Comparison of ENCODE assay signal across 12 mouse cellular contexts in the genomic region with DNA sequence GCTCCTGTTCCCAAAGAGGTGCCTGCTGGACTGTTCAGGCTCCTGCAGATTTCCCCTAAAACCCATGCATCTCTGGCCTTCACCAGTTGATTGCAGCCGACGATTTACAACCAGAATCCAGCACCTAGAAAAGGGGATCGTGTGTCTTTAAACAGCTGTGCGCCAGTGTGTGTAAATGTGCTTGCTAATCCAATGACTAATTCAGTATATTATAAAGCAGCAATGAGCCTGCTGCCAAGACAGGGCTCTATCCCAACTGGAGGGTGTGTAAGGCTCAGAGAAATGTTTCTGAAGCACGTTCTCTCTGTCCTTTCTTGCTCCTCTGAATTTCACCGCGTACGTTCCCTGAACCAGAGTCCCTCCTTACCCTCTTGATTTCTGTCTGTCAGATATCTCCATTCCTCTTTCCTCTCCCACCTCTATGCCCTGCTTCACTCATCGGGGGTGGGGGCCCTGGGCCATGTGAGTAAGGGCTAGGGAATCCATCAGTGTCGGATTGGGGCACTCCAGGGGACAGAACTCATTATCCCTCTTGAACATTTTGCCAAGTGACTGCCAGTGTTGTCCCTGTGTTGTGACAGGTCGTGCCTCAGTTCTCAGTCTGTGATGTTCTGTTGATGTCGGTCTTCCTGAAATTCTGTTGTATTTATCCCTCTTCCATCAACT.
A peak's percentile ranks its signal among the peaks of the same experiment; 100 is the strongest.
DNase-seq lines count a peak whose midpoint lies in the region; ATAC-seq and TF ChIP-seq lines count a peak whose summit lies in the region.
"Had no signal": no experiment of that assay in that cellular context is flagged by ENCODE, and none has a peak within 500 bp of the region (broad histone marks: within the 10 kb centered on the region; RNA-seq: fewer than 3 reads in every experiment).

No protein-coding gene starts in this region.

- H3K9ac ChIP-seq in kidney, embryonic 16.5 days (replicated peaks; ENCODE audit: low read length), result 0 out of 2 replicates have a peak overlapping the region, but pooled peaks have one; percentile 6

- peaks cover 80% of the 10 kb centered on the region for H3K4me1 ChIP-seq in kidney, embryonic 16.5 days (ENCODE audit: insufficient read depth, low read length)
- H3K4me1 ChIP-seq in limb, embryonic 10.5 days, result peaks cover 87% of the 10 kb centered on the region

- 41% methylated on average over 12 of the region's 12 CpGs for WGBS in kidney, embryonic 16.5 days
- 50% methylated on average over 12 of the region's 12 CpGs for WGBS in limb, embryonic 10.5 days

- in situ Hi-C loops in Patski (cut with MboI; ENCODE audit: low pct_unique_long_range_greater_than_20kb), result loop anchor here (25.0 kb wide), 1 partner anchor 526 kb away; no protein-coding TSS in a partner anchor

- no peak for TF ChIP-seq CTCF in Patski (IDR thresholded peaks at IDR 0.05)

- CTCF ChIA-PET in Patski (lab: Charles Lee), result no interaction called here

- H3K4me3 ChIP-seq in kidney, embryonic 16.5 days (ENCODE audit: low read length), result no peak overlapping the region
- H3K4me3 ChIP-seq in limb, embryonic 10.5 days, result no peak overlapping the region

- no peaks in the 10 kb centered on the region for H3K36me3 ChIP-seq in kidney, embryonic 16.5 days (ENCODE audit: insufficient read depth, low read length)
- H3K36me3 ChIP-seq in limb, embryonic 10.5 days, result no peaks in the 10 kb centered on the region

- H3K27ac ChIP-seq in kidney, embryonic 16.5 days (ENCODE audit: low read length), result peak overlapping the region; percentile 9; the same call in 1 of the 2 replicates
- H3K27ac ChIP-seq in limb, embryonic 10.5 days, result peak overlapping the region; percentile 53; the same call in 1 of the 2 replicates

- no peaks in the 10 kb centered on the region for H3K9me3 ChIP-seq in kidney, embryonic 16.5 days (ENCODE audit: low read length)
- H3K9me3 ChIP-seq in limb, embryonic 10.5 days (replicated peaks), result no peaks in the 10 kb centered on the region

- POLR2A ChIA-PET in Patski (lab: Charles Lee), result no interaction called here

- H3K4me2 ChIP-seq in kidney, embryonic 16.5 days (replicated peaks; ENCODE audit: low read depth, low read length), result no peak overlapping the region; the same call in 1 of the 2 replicates

- no peak for ATAC-seq in kidney, embryonic 16.5 days (ENCODE audit: low FRiP score, low TSS enrichment)
- ATAC-seq in Patski, result peak; percentile 41
- ATAC-seq: forebrain, embryonic 16.5 days; midbrain, embryonic 16.5 days had no signal

- intact Hi-C loops in left cerebral cortex, postnatal 14 days (cut with DNase I), result no loop called here

- no peak for DNase-seq in kidney, postnatal 25 days
- peak; percentile 14 to 24 for DNase-seq in B cell, adult 2 months
- no peak for DNase-seq in Patski (ENCODE audit: low read depth, low spot score)
- no peak for DNase-seq in limb, embryonic 10.5 days (ENCODE audit: low spot score)
- no peak for DNase-seq in left cerebral cortex, postnatal 14 days (ENCODE audit: low spot score in 2 of 2)
- DNase-seq in layer of hippocampus, postnatal 14 days (ENCODE audit: low spot score in 2 of 2), result no peak
- DNase-seq: embryo, embryonic 11 days; layer of hippocampus, adult 9-11 months; lung, adult 18-20 months had no signal

- H3K27me3 ChIP-seq in kidney, embryonic 16.5 days (ENCODE audit: insufficient read depth, low read length), result no peaks in the 10 kb centered on the region
- no peaks in the 10 kb centered on the region for H3K27me3 ChIP-seq in Patski
- H3K27me3 ChIP-seq in limb, embryonic 10.5 days (ENCODE audit: low read depth, poor library complexity, severe bottlenecking), result no peaks in the 10 kb centered on the region

Comparison
In these comparisons a context has a peak if more than half of its experiments do, and no peak if none do; other contexts are left out.
1. DNase-seq: peak in B cell, adult 2 months (2 of 2); none in kidney, postnatal 25 days (0 of 2), Patski (single experiment), limb, embryonic 10.5 days (single experiment), left cerebral cortex, postnatal 14 days (0 of 2) and layer of hippocampus, postnatal 14 days (0 of 2).